Mouse (Mus musculus) spleen, adult 2 months (tissue): ENCODE data around the gene Shisa8. TPM values are rescaled to one million over a fixed set of nuclear protein-coding genes. Genes with fewer than 3 reads are reported as not detected.

Experiments
- DNase-seq, 2 experiments: peaks; one replicate each; pipeline versions ENCODE4 v3.0.0 to v3.0.0-alpha.2; 2012 to 2021; ENCODE audit warnings: low spot score in 2 of 2, low read depth in 1 of 2
- H3K27ac ChIP-seq: fragments of 200-500 bp; 2 replicates; pipeline ENCODE4 v1.5.1; 2012; ENCODE audit warnings: low read length, inconsistent platforms; ENCODE audit not compliant: insufficient read depth
- H3K27me3 ChIP-seq: fragments of 200-500 bp; 2 replicates; pipeline ENCODE4 v1.6.1; 2012; ENCODE audit warnings: mild to moderate bottlenecking, moderate library complexity, low read length, inconsistent platforms; ENCODE audit not compliant: control insufficient read depth, insufficient read depth
- H3K36me3 ChIP-seq: fragments of 200-500 bp; 2 replicates; pipeline ENCODE4 v1.6.1; 2012; ENCODE audit warnings: mild to moderate bottlenecking, low read length, inconsistent platforms; ENCODE audit not compliant: control insufficient read depth, insufficient read depth
- H3K4me1 ChIP-seq: fragments of 200-500 bp; 2 replicates; pipeline ENCODE4 v1.6.1; 2011; ENCODE audit warnings: inconsistent platforms; ENCODE audit not compliant: control insufficient read depth, insufficient read depth, insufficient read length
- H3K4me3 ChIP-seq: fragments of 200-500 bp; 2 replicates; pipeline ENCODE4 v1.5.1; 2011; ENCODE audit warnings: mild to moderate bottlenecking, inconsistent platforms; ENCODE audit not compliant: insufficient read depth, insufficient read length; ENCODE audit errors: extremely low read depth
- CTCF ChIP-seq: fragments of 200-500 bp; IDR thresholded peaks from 2 replicates; pipeline ENCODE4 v1.5.1; 2011; ENCODE audit warnings: mild to moderate bottlenecking, inconsistent platforms; ENCODE audit not compliant: insufficient read depth, insufficient read length, insufficient replicate concordance; ENCODE audit errors: extremely low read depth
- POLR2A ChIP-seq: fragments of 200-500 bp; IDR thresholded peaks from 2 replicates; pipeline ENCODE4 v1.6.1; 2011; ENCODE audit warnings: low read depth, low read length, inconsistent platforms
- WGBS: fragments of 180-500 bp; shearing (Covaris S2); methylation state at CpG from one replicate; pipeline ENCODE4 v1.1.7; 2018; 5-methylcytosine and 5-hydroxymethylcytosine counted together
- polyA plus RNA-seq: library from polyadenylated mRNA; depleted of rRNA; stranded (reverse); fragments of >200 nt; gene quantifications from 2 replicates; pipeline ENCODE4 v1.2.3, GENCODE M21; 2012; rRNA removed

The Shisa8 gene
- polyA plus RNA-seq, 1 experiment, result 5.4 TPM

- H3K4me1 ChIP-seq, result peaks cover 53% of the 10 kb centered on the region
- H3K27me3 ChIP-seq, result no peaks in the 10 kb centered on the region
- 50% methylated on average over 11 of the region's 11 CpGs for WGBS
- no peak for DNase-seq
- H3K27ac ChIP-seq, result peak overlapping the region; percentile 40; the same call in 1 of the 2 replicates
- no peak overlapping the region for H3K4me3 ChIP-seq
- TF ChIP-seq CTCF (no peak), POLR2A (no peak)
- no peaks in the 10 kb centered on the region for H3K36me3 ChIP-seq
These were observed 51.6 kb downstream of the Shisa8 start for GRCm38 (mm10) chr15:82160731-82161640.

- TF ChIP-seq CTCF, result no peak
- no peak for TF ChIP-seq POLR2A
- Histone ChIP-seq H3K4me1 (peaks cover 50% of the 10 kb centered on the region), H3K4me3 (no peak overlapping the region), H3K27me3 (no peaks in the 10 kb centered on the region), H3K36me3 (no peaks in the 10 kb centered on the region), H3K27ac (no peak overlapping the region)
- DNase-seq, result no peak
- WGBS, result 89% methylated on average over 9 of the region's 9 CpGs
These were observed 53.1 kb downstream of the Shisa8 start for GRCm38 (mm10) chr15:82159471-82159870.

- 80% methylated on average over 17 of the region's 17 CpGs for WGBS
- Histone ChIP-seq H3K27ac (no peak overlapping the region), H3K4me3 (no peak overlapping the region), H3K36me3 (no peaks in the 10 kb centered on the region), H3K4me1 (peaks cover 42% of the 10 kb centered on the region), H3K27me3 (no peaks in the 10 kb centered on the region)
- TF ChIP-seq CTCF, result no peak
- TF ChIP-seq POLR2A, result no peak
- no peak for DNase-seq
These were observed 54.2 kb downstream of the Shisa8 start for GRCm38 (mm10) chr15:82158243-82159035.

GRCm38 (mm10) chr15:82156902-82157301, 55.7 kb downstream of the Shisa8 start:
- H3K36me3 ChIP-seq, result no peaks in the 10 kb centered on the region
- H3K4me3 ChIP-seq, result no peak overlapping the region
- no peaks in the 10 kb centered on the region for H3K27me3 ChIP-seq
- H3K27ac ChIP-seq, result peak overlapping the region; percentile 56; the same call in 1 of the 2 replicates
- peaks cover 39% of the 10 kb centered on the region for H3K4me1 ChIP-seq
- WGBS, result 35% methylated on average over 10 of the region's 10 CpGs
- TF ChIP-seq POLR2A (no peak), CTCF (no peak)
- no peak for DNase-seq

- H3K27me3 ChIP-seq, result no peaks in the 10 kb centered on the region
- 0 out of 2 replicates have a peak overlapping the region, but pooled peaks have one; percentile 56 for H3K27ac ChIP-seq
- TF ChIP-seq CTCF (no peak), POLR2A (no peak)
- 49% methylated on average over 6 of the region's 6 CpGs for WGBS
- peaks cover 35% of the 10 kb centered on the region for H3K4me1 ChIP-seq
- no peak overlapping the region for H3K4me3 ChIP-seq
- H3K36me3 ChIP-seq, result no peaks in the 10 kb centered on the region
- DNase-seq, result no peak
These were observed 56.3 kb downstream of the Shisa8 start for GRCm38 (mm10) chr15:82156298-82156697.

Other genes starting within 250 kb of the Shisa8 start
- not detected in 2 replicates for gene 1700029P11Rik, start 232.3 kb downstream of the Shisa8 start, polyA plus RNA-seq
- 11.8 TPM in 2 replicates for gene Xrcc6, start 225.0 kb downstream of the Shisa8 start, polyA plus RNA-seq
- gene Desi1, start 179.0 kb downstream of the Shisa8 start, polyA plus RNA-seq, result 15.4 and 18.1 TPM in 2 replicates
- 34.5 and 37.5 TPM in 2 replicates for gene Snu13, start 165.2 kb downstream of the Shisa8 start, polyA plus RNA-seq
- not detected in 2 replicates for gene 4930407I10Rik, start 153.7 kb downstream of the Shisa8 start, polyA plus RNA-seq
- 0.05 TPM in 1 of 2 replicates, not detected in the other for gene Mei1, start 142.8 kb downstream of the Shisa8 start, polyA plus RNA-seq
- gene Ccdc134, start 84.9 kb downstream of the Shisa8 start, polyA plus RNA-seq, result 16.2 and 16.7 TPM in 2 replicates
- gene Srebf2, start 65.6 kb downstream of the Shisa8 start, polyA plus RNA-seq, result 204 and 317 TPM in 2 replicates
- gene Tnfrsf13c, start 11.6 kb upstream of the Shisa8 start, polyA plus RNA-seq, result 120 and 179 TPM in 2 replicates
- gene Cenpm, start 31.9 kb upstream of the Shisa8 start, polyA plus RNA-seq, result 10.2 and 16.8 TPM in 2 replicates
- gene 1500009C09Rik, start 39.6 kb upstream of the Shisa8 start, polyA plus RNA-seq, result 0.05 and 0.08 TPM in 2 replicates
- 1.6 and 1.8 TPM in 2 replicates for gene Sept3, start 62.1 kb upstream of the Shisa8 start, polyA plus RNA-seq
- gene Wbp2nl, start 86.1 kb upstream of the Shisa8 start, polyA plus RNA-seq, result 0.07 TPM in 1 of 2 replicates, not detected in the other
- gene Naga, start 126.1 kb upstream of the Shisa8 start, polyA plus RNA-seq, result 121 and 123 TPM in 2 replicates
- 5.1 and 5.5 TPM in 2 replicates for gene Pheta2, start 126.1 kb upstream of the Shisa8 start, polyA plus RNA-seq
- gene Smdt1, start 126.1 kb upstream of the Shisa8 start, polyA plus RNA-seq, result 106 and 148 TPM in 2 replicates
- 95.8 and 162 TPM in 2 replicates for gene Ndufa6, start 141.5 kb upstream of the Shisa8 start, polyA plus RNA-seq
- 11.3 and 12.0 TPM in 2 replicates for gene Cyp2d22, start 167.4 kb upstream of the Shisa8 start, polyA plus RNA-seq
- not detected in 2 replicates for gene Cyp2d11, start 181.2 kb upstream of the Shisa8 start, polyA plus RNA-seq
- 0.08 and 0.19 TPM in 2 replicates for gene Cyp2d10, start 194.4 kb upstream of the Shisa8 start, polyA plus RNA-seq
- not detected in 2 replicates for gene Cyp2d9, start 220.6 kb upstream of the Shisa8 start, polyA plus RNA-seq